Mouse (Mus musculus) CH12.LX (cell line): ENCODE results near the gene Ecsit. TPM values are rescaled to one million over a fixed set of nuclear protein-coding genes. Genes with fewer than 3 reads are reported as not detected.

Source experiments
- DNase-seq: peaks from one replicate; pipeline ENCODE4 v3.0.0-alpha.2; 2013; ENCODE audit errors: extremely low read depth
- H3K27ac ChIP-seq: 2 replicates; pipeline ENCODE4 v1.5.1; 2012; ENCODE audit warnings: low read depth, mild to moderate bottlenecking, control low read depth, moderate library complexity; ENCODE audit not compliant: insufficient read depth
- H3K27me3 ChIP-seq: replicated peaks from 2 replicates; pipeline ENCODE3; 2012; ENCODE audit warnings: inconsistent platforms
- H3K36me3 ChIP-seq, 2 experiments: replicated peaks in 1 of 2; 2 replicates each; pipeline versions ENCODE3 to v1.6.1; 2012; ENCODE audit warnings: inconsistent platforms in 1 of 2, low read length in 1 of 2, mild to moderate bottlenecking in 1 of 2, mixed read lengths in 1 of 2, moderate library complexity in 1 of 2; ENCODE audit not compliant: control insufficient read depth in 1 of 2, insufficient read depth in 1 of 2
- H3K4me1 ChIP-seq, 2 experiments: 2 replicates each; pipeline ENCODE4 v1.6.1; 2012; ENCODE audit warnings: inconsistent platforms in 1 of 2, moderate library complexity in 1 of 2; ENCODE audit not compliant: insufficient read depth in 2 of 2, control insufficient read depth in 1 of 2
- H3K4me2 ChIP-seq: 2 replicates; pipeline ENCODE4 v1.6.1; 2012; ENCODE audit warnings: low read depth, mild to moderate bottlenecking, control low read depth; ENCODE audit not compliant: poor library complexity, insufficient read depth, severe bottlenecking
- H3K4me3 ChIP-seq, 3 experiments: fragments of 150-350 bp in 1 of 3; sonication (generic) in 1 of 3; replicated peaks in 1 of 3; 2 replicates each; pipeline versions ENCODE3 to v1.5.1; 2011 to 2012; ENCODE audit warnings: low read depth in 2 of 3, low read length in 2 of 3, mild to moderate bottlenecking in 2 of 3, moderate library complexity in 2 of 3, control low read depth in 1 of 3, improper control_type of control experiment in 1 of 3, inconsistent platforms in 1 of 3, mixed read lengths in 1 of 3; ENCODE audit not compliant: poor library complexity in 1 of 3
- H3K79me2 ChIP-seq: replicated peaks from 2 replicates; pipeline ENCODE4 v1.6.1; 2012; ENCODE audit warnings: mild to moderate bottlenecking, moderate library complexity; ENCODE audit not compliant: control insufficient read depth, poor library complexity, insufficient read depth, severe bottlenecking; ENCODE audit errors: extremely low read depth
- H3K9ac ChIP-seq: 2 replicates; pipeline ENCODE4 v1.6.1; 2012; ENCODE audit warnings: low read depth, mild to moderate bottlenecking, control low read depth, moderate library complexity; ENCODE audit not compliant: insufficient read depth
- H3K9me3 ChIP-seq: replicated peaks from 2 replicates; pipeline ENCODE3; 2012; ENCODE audit warnings: low read length, inconsistent platforms, mixed read lengths
- CTCF ChIP-seq, 2 experiments: IDR thresholded peaks in 1 of 2; conservative IDR thresholded peaks in 1 of 2; 2 replicates each; pipeline ENCODE4 v1.5.1; 2011 to 2012; ENCODE audit warnings: low read depth in 2 of 2, low read length in 2 of 2, improper control_type of control experiment in 1 of 2, inconsistent platforms in 1 of 2, mild to moderate bottlenecking in 1 of 2, moderate library complexity in 1 of 2
- ELF1 ChIP-seq: IDR thresholded peaks from 2 replicates; pipeline ENCODE4 v1.6.1; 2014; ENCODE audit warnings: low read depth, mild to moderate bottlenecking, inconsistent platforms, low read length, improper control_type of control experiment
- JUND ChIP-seq: conservative IDR thresholded peaks from 2 replicates; pipeline ENCODE4 v1.6.1; 2011; ENCODE audit warnings: low read depth, low read length, improper control_type of control experiment
- MXI1 ChIP-seq: IDR thresholded peaks from 2 replicates; pipeline ENCODE4 v1.6.1; 2011; ENCODE audit warnings: mild to moderate bottlenecking, low read depth, low read length, improper control_type of control experiment
- NRF1 ChIP-seq: IDR thresholded peaks from 2 replicates; pipeline ENCODE4 v1.6.1; 2014; ENCODE audit warnings: low read depth, mild to moderate bottlenecking, inconsistent platforms, low read length, improper control_type of control experiment, moderate library complexity
- POLR2A ChIP-seq: IDR thresholded peaks from 2 replicates; pipeline ENCODE4 v1.6.1; 2011; ENCODE audit warnings: low read depth, mild to moderate bottlenecking, improper control_type of control experiment, low read length
- SMC3 ChIP-seq: IDR thresholded peaks from 2 replicates; pipeline ENCODE4 v1.6.1; 2011; ENCODE audit warnings: low read depth, low read length, improper control_type of control experiment
- TBP ChIP-seq: conservative IDR thresholded peaks from 2 replicates; pipeline ENCODE4 v1.6.1; 2011; ENCODE audit warnings: low read depth, low read length, improper control_type of control experiment
- USF2 ChIP-seq: conservative IDR thresholded peaks from 2 replicates; pipeline ENCODE4 v1.6.1; 2011; ENCODE audit warnings: low read depth, low read length, improper control_type of control experiment
- ZMIZ1 ChIP-seq: IDR thresholded peaks from 2 replicates; pipeline ENCODE4 v1.6.1; 2012; ENCODE audit warnings: low read depth, mild to moderate bottlenecking, inconsistent platforms, low read length, improper control_type of control experiment
- dilution Hi-C: fragments of 300-500 bp; cut with MboI; formaldehyde crosslinking; loops from 2 replicates; pipeline ENCODE4 v1.14.3; 2020; ENCODE audit warnings: low sequenced_read_pairs; ENCODE audit not compliant: extremely low pct_unique_long_range_greater_than_20kb, extremely low pct_ligation_motif_present
- in situ Hi-C: fragments of 300-500 bp; cut with MboI; formaldehyde crosslinking; loops from 3 replicates; pipeline ENCODE4 v1.14.3; 2019; ENCODE audit warnings: low sequenced_read_pairs, low pct_ligation_motif_present, low pct_unique_long_range_greater_than_20kb, mixed read lengths
- polyA plus RNA-seq: library from polyadenylated mRNA; unstranded; fragments of >175 nt; gene quantifications from 2 replicates; pipeline ENCODE4 v1.2.1, GENCODE M21; 2012; ENCODE audit warnings: low read depth; ENCODE audit not compliant: insufficient read length
- total RNA-seq, 2 experiments: library from RNA; depleted of rRNA; stranded (reverse); fragments of 300-350 nt in 1 of 2; fragments of >200 nt in 1 of 2; gene quantifications; 2 replicates each; pipeline ENCODE4 v1.2.3; 2012 to 2014

Ecsit gene
- total and polyA plus RNA-seq, 3 experiments = 38.7 to 57.1 (median 48.5) TPM

DNA sequence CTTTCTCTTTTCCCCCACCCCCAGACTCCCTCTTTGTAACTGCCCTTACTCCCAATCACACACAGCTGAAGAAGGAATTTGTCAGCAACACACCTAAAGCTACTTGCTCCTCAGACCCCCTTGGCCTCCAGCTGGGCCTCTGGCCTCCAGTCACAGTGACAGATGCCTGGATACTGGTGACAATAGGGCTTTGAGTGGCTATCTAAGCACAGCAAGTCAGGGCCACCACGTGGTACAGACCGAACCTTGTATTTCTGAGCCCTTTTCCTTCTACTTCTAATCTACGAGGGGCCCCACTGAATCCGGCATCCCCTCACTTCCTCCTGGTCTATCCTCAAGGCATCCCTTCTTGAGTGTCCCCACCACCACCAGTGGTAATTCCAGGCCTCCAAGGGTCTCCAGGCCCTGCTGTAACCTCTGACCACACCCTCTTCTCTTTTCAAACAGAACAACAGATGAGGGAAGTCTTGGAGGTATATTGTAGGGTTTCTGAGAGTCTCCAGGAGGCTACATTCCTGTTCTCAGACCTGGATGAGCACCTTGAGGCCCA lies 35.4 kb downstream of the Ecsit start:
- in situ Hi-C loops = no loop called here
- TF ChIP-seq POLR2A = no peak
- TF ChIP-seq SMC3 = no peak
- TF ChIP-seq, all 38 proteins: peak for 0
- H3K4me3 ChIP-seq = no peak overlapping the region
- DNase-seq = no peak
- no peaks in the 10 kb centered on the region for H3K27me3 ChIP-seq
- H3K9ac ChIP-seq = no peak overlapping the region
- H3K36me3 ChIP-seq = peaks cover 0 to 4% of the 10 kb centered on the region in 2 experiments
- H3K27ac ChIP-seq = no peak overlapping the region
- H3K4me1 ChIP-seq = no peaks in the 10 kb centered on the region
- dilution Hi-C loops = no loop called here
- peaks cover 2% of the 10 kb centered on the region for H3K9me3 ChIP-seq
- H3K79me2 ChIP-seq = no peaks in the 10 kb centered on the region
- H3K4me2 ChIP-seq = no peak overlapping the region

DNA sequence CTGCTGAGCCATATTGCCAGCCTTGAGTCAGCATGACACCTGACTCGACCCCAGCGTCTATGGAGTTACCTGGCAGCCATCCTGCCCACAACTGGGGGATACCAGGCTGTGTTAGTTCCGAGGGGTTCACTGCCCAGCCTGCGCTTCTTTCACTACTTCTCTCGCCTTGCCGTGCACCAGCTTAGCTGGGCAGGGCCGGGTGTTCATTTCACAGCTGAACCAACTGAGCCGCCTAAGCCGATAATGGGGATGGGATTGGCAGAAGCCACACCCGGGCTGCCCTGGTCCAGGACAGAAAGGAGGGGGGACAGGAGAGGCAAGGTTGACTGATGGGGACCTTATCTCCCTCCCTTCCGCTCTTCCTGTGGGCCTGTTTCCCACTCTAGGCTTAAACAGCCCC lies 35.9 kb downstream of the Ecsit start:
- in situ Hi-C loops = no loop called here

DNA sequence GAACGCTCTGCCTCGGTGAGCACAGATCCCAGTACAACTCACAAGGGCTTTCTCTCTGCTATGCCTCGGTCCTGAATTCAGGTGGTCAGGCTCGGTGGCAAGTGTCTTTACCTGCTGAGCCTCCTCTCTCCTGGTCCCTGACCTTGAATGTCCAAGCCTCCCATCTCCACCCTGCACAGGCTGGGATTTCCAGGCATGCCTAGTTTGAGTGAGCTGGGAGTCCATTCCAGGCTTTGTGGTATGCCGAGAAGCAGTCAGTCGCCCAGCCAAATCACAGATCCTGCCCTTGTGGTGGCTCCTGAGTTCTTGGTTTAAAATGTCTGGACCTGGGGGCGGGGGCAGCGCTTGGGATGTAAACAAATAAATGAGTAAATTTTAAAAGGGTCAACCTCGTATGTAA lies 37.9 kb downstream of the Ecsit start:
- TF ChIP-seq CTCF (conservative IDR thresholded peaks at IDR 0.05 in 1 of 2, IDR thresholded peaks at IDR 0.05 in 1 of 2; ENCODE audit: low read depth in 2 of 2, low read length in 2 of 2) = no peak
- TF ChIP-seq USF2 = no peak
- TF ChIP-seq NRF1 = no peak
- no peaks in the 10 kb centered on the region for H3K36me3 ChIP-seq
- H3K9me3 ChIP-seq = peaks cover 2% of the 10 kb centered on the region
- no peaks in the 10 kb centered on the region for H3K79me2 ChIP-seq
- H3K4me3 ChIP-seq = no peak overlapping the region
- dilution Hi-C loops (no loop called here), in situ Hi-C loops (no loop called here)
- H3K27ac ChIP-seq = no peak overlapping the region
- H3K4me1 ChIP-seq = no peaks in the 10 kb centered on the region
- no peaks in the 10 kb centered on the region for H3K27me3 ChIP-seq
- no peak for DNase-seq
- H3K4me2 ChIP-seq = no peak overlapping the region
- no peak overlapping the region for H3K9ac ChIP-seq

More for the DNA sequence above, 35.9 kb downstream of the Ecsit start:
- dilution Hi-C loops = no loop called here
- Histone ChIP-seq H3K4me2 (no peak overlapping the region), H3K36me3 (no peaks in the 10 kb centered on the region), H3K4me3 (no peak overlapping the region), H3K27ac (no peak overlapping the region), H3K79me2 (no peaks in the 10 kb centered on the region), H3K27me3 (no peaks in the 10 kb centered on the region), H3K4me1 (no peaks in the 10 kb centered on the region), H3K9ac (no peak overlapping the region), H3K9me3 (peaks cover 2% of the 10 kb centered on the region)
- no peak for DNase-seq
- TF ChIP-seq MXI1 = no peak
- TF ChIP-seq JUND = no peak
- no peak for TF ChIP-seq TBP
- TF ChIP-seq ELF1 = no peak
- no peak for TF ChIP-seq ZMIZ1
